Mouse (Mus musculus) erythroblast, embryonic 14.5 days (primary cell): ENCODE measurements around the gene Ptma.

Source experiments
- GATA1 ChIP-seq: IDR thresholded peaks from 2 replicates; pipeline ENCODE4 v1.6.1; 2012; ENCODE audit warnings: low read length, inconsistent platforms, mixed read lengths
- TAL1 ChIP-seq: IDR thresholded peaks from 3 replicates; pipeline ENCODE4 v1.6.1; 2012; ENCODE audit warnings: low read length, inconsistent platforms, mixed read lengths

GRCm38 (mm10) chr1:86529590-86529989, 3.1 kb downstream of the Ptma start:
- no peak for TF ChIP-seq GATA1
- TF ChIP-seq TAL1: no peak
